Mouse (Mus musculus): ENCODE results near the gene Fbxw8. TPM values are rescaled to one million over a fixed set of nuclear protein-coding genes. Genes with fewer than 3 reads are reported as not detected.

Fbxw8 gene
- polyA plus RNA-seq, 1 experiment from 2014 or later = 28.6 TPM

GRCm38 (mm10) chr5:118042599-118042998 is 112.7 kb downstream of the Fbxw8 start:
- Histone ChIP-seq H3K27me3 (ENCODE audit: control insufficient read depth, insufficient read depth, low read length) (no peaks in the 10 kb centered on the region), H3K4me1 (ENCODE audit: control insufficient read depth, insufficient read depth, low read length) (0 out of 2 replicates have a peak, but pooled peaks cover 4% of the 10 kb centered on the region), H3K9me3 (ENCODE audit: control insufficient read depth, low read length) (no peaks in the 10 kb centered on the region), H3K4me3 (ENCODE audit: low read length) (no peak overlapping the region), H3K4me2 (replicated peaks; ENCODE audit: low read depth, low read length) (no peak overlapping the region), H3K27ac (ENCODE audit: low read depth, low read length) (no peak overlapping the region), H3K36me3 (ENCODE audit: control insufficient read depth, insufficient read depth, low read length) (no peaks in the 10 kb centered on the region), H3K9ac (ENCODE audit: low read depth, low read length) (no peak overlapping the region)
- WGBS = 90% methylated on average over 6 of the region's 6 CpGs
- no peak for ATAC-seq (ENCODE audit: low FRiP score, low TSS enrichment)

- no peak overlapping the region for H3K27ac ChIP-seq (ENCODE audit: low read depth, low read length)
- H3K4me3 ChIP-seq (ENCODE audit: low read length) = no peak overlapping the region
- H3K4me2 ChIP-seq (replicated peaks; ENCODE audit: low read depth, low read length) = no peak overlapping the region
- H3K27me3 ChIP-seq (ENCODE audit: control insufficient read depth, insufficient read depth, low read length) = no peaks in the 10 kb centered on the region
- 39% methylated on average over 12 of the region's 12 CpGs for WGBS
- H3K9me3 ChIP-seq (ENCODE audit: control insufficient read depth, low read length) = peaks cover 3% of the 10 kb centered on the region; the same call in 1 of the 2 replicates
- H3K9ac ChIP-seq (ENCODE audit: low read depth, low read length) = no peak overlapping the region
- no peak for ATAC-seq (ENCODE audit: low FRiP score, low TSS enrichment)
- 0 out of 2 replicates have a peak, but pooled peaks cover 5% of the 10 kb centered on the region for H3K4me1 ChIP-seq (ENCODE audit: control insufficient read depth, insufficient read depth, low read length)
- H3K36me3 ChIP-seq (ENCODE audit: control insufficient read depth, insufficient read depth, low read length) = no peaks in the 10 kb centered on the region
Measured at GRCm38 (mm10) chr5:118039241-118039668, 116.0 kb downstream of the Fbxw8 start.

- peak; percentile 61 for ATAC-seq (ENCODE audit: low FRiP score, low TSS enrichment)
- no peaks in the 10 kb centered on the region for H3K36me3 ChIP-seq (ENCODE audit: control insufficient read depth, insufficient read depth, low read length)
- H3K27me3 ChIP-seq (ENCODE audit: control insufficient read depth, insufficient read depth, low read length) = no peaks in the 10 kb centered on the region
- no peak overlapping the region for H3K4me3 ChIP-seq (ENCODE audit: low read length)
- H3K9ac ChIP-seq (ENCODE audit: low read depth, low read length) = no peak overlapping the region
- 0 out of 2 replicates have a peak overlapping the region, but pooled peaks have one; percentile 2 for H3K4me2 ChIP-seq (replicated peaks; ENCODE audit: low read depth, low read length)
- no peak overlapping the region for H3K27ac ChIP-seq (ENCODE audit: low read depth, low read length)
- 0 out of 2 replicates have a peak, but pooled peaks cover 5% of the 10 kb centered on the region for H3K4me1 ChIP-seq (ENCODE audit: control insufficient read depth, insufficient read depth, low read length)
- WGBS = 8% methylated on average over 10 of the region's 10 CpGs
- H3K9me3 ChIP-seq (ENCODE audit: control insufficient read depth, low read length) = peaks cover 3% of the 10 kb centered on the region; the same call in 1 of the 2 replicates
Measured at GRCm38 (mm10) chr5:118037798-118038484, 117.3 kb downstream of the Fbxw8 start.

- WGBS = 39% methylated on average over 25 of the region's 25 CpGs
- no peak overlapping the region for H3K4me3 ChIP-seq (ENCODE audit: low read length)
- peak; percentile 30; the same call in 1 of the 2 replicates for ATAC-seq (ENCODE audit: low FRiP score, low TSS enrichment)
- no peak overlapping the region for H3K27ac ChIP-seq (ENCODE audit: low read depth, low read length)
- no peak overlapping the region for H3K9ac ChIP-seq (ENCODE audit: low read depth, low read length)
- no peaks in the 10 kb centered on the region for H3K27me3 ChIP-seq (ENCODE audit: control insufficient read depth, insufficient read depth, low read length)
- no peaks in the 10 kb centered on the region for H3K36me3 ChIP-seq (ENCODE audit: control insufficient read depth, insufficient read depth, low read length)
- H3K4me2 ChIP-seq (replicated peaks; ENCODE audit: low read depth, low read length) = peak overlapping the region; percentile 8; the same call in 1 of the 2 replicates
- H3K9me3 ChIP-seq (ENCODE audit: control insufficient read depth, low read length) = peaks cover 3% of the 10 kb centered on the region; the same call in 1 of the 2 replicates
- 0 out of 2 replicates have a peak, but pooled peaks cover 5% of the 10 kb centered on the region for H3K4me1 ChIP-seq (ENCODE audit: control insufficient read depth, insufficient read depth, low read length)
Measured at GRCm38 (mm10) chr5:118036888-118037797, 118.1 kb downstream of the Fbxw8 start.

- 62% methylated on average over 3 of the region's 3 CpGs for WGBS
- H3K27me3 ChIP-seq (ENCODE audit: control insufficient read depth, insufficient read depth, low read length) = no peaks in the 10 kb centered on the region
Measured at GRCm38 (mm10) chr5:118035786-118036185, 119.5 kb downstream of the Fbxw8 start.

GRCm38 (mm10) chr5:118034632-118035031 is 120.6 kb downstream of the Fbxw8 start:
- Histone ChIP-seq H3K4me2 (replicated peaks; ENCODE audit: low read depth, low read length) (no peak overlapping the region), H3K4me1 (ENCODE audit: control insufficient read depth, insufficient read depth, low read length) (0 out of 2 replicates have a peak, but pooled peaks cover 5% of the 10 kb centered on the region), H3K9me3 (ENCODE audit: control insufficient read depth, low read length) (peaks cover 3% of the 10 kb centered on the region; the same call in 1 of the 2 replicates), H3K36me3 (ENCODE audit: control insufficient read depth, insufficient read depth, low read length) (no peaks in the 10 kb centered on the region), H3K27me3 (ENCODE audit: control insufficient read depth, insufficient read depth, low read length) (peaks cover 8% of the 10 kb centered on the region), H3K9ac (ENCODE audit: low read depth, low read length) (no peak overlapping the region), H3K27ac (ENCODE audit: low read depth, low read length) (no peak overlapping the region), H3K4me3 (ENCODE audit: low read length) (no peak overlapping the region)
- ATAC-seq (ENCODE audit: low FRiP score, low TSS enrichment) = no peak
- WGBS = 92% methylated on average over 1 of the region's 1 CpGs

More at GRCm38 (mm10) chr5:118035786-118036185, 119.5 kb downstream of the Fbxw8 start:
- H3K9ac ChIP-seq (ENCODE audit: low read depth, low read length) = no peak overlapping the region
- 0 out of 2 replicates have a peak, but pooled peaks cover 5% of the 10 kb centered on the region for H3K4me1 ChIP-seq (ENCODE audit: control insufficient read depth, insufficient read depth, low read length)
- H3K9me3 ChIP-seq (ENCODE audit: control insufficient read depth, low read length) = peaks cover 3% of the 10 kb centered on the region; the same call in 1 of the 2 replicates
- no peak overlapping the region for H3K27ac ChIP-seq (ENCODE audit: low read depth, low read length)
- no peak for ATAC-seq (ENCODE audit: low FRiP score, low TSS enrichment)
- no peaks in the 10 kb centered on the region for H3K36me3 ChIP-seq (ENCODE audit: control insufficient read depth, insufficient read depth, low read length)
- H3K4me2 ChIP-seq (replicated peaks; ENCODE audit: low read depth, low read length) = no peak overlapping the region
- no peak overlapping the region for H3K4me3 ChIP-seq (ENCODE audit: low read length)

- no peak overlapping the region for H3K9ac ChIP-seq (ENCODE audit: low read depth, low read length)
- peaks cover 3% of the 10 kb centered on the region; the same call in 1 of the 2 replicates for H3K9me3 ChIP-seq (ENCODE audit: control insufficient read depth, low read length)
- H3K4me1 ChIP-seq (ENCODE audit: control insufficient read depth, insufficient read depth, low read length) = peaks cover 9% of the 10 kb centered on the region; the same call in 1 of the 2 replicates
- H3K36me3 ChIP-seq (ENCODE audit: control insufficient read depth, insufficient read depth, low read length) = no peaks in the 10 kb centered on the region
- WGBS = 59% methylated on average over 6 of the region's 6 CpGs
- ATAC-seq (ENCODE audit: low FRiP score, low TSS enrichment) = no peak
- no peak overlapping the region for H3K27ac ChIP-seq (ENCODE audit: low read depth, low read length)
- peaks cover 17% of the 10 kb centered on the region for H3K27me3 ChIP-seq (ENCODE audit: control insufficient read depth, insufficient read depth, low read length)
- no peak overlapping the region for H3K4me3 ChIP-seq (ENCODE audit: low read length)
- no peak overlapping the region for H3K4me2 ChIP-seq (replicated peaks; ENCODE audit: low read depth, low read length)
Measured at GRCm38 (mm10) chr5:118033740-118034139, 121.5 kb downstream of the Fbxw8 start.

- Histone ChIP-seq H3K4me2 (replicated peaks; ENCODE audit: low read depth, low read length) (no peak overlapping the region), H3K4me1 (ENCODE audit: control insufficient read depth, insufficient read depth, low read length) (peaks cover 12% of the 10 kb centered on the region; the same call in 1 of the 2 replicates), H3K9ac (ENCODE audit: low read depth, low read length) (no peak overlapping the region), H3K36me3 (ENCODE audit: control insufficient read depth, insufficient read depth, low read length) (no peaks in the 10 kb centered on the region), H3K4me3 (ENCODE audit: low read length) (no peak overlapping the region), H3K9me3 (ENCODE audit: control insufficient read depth, low read length) (peaks cover 3% of the 10 kb centered on the region; the same call in 1 of the 2 replicates), H3K27me3 (ENCODE audit: control insufficient read depth, insufficient read depth, low read length) (peaks cover 21% of the 10 kb centered on the region), H3K27ac (ENCODE audit: low read depth, low read length) (no peak overlapping the region)
- ATAC-seq (ENCODE audit: low FRiP score, low TSS enrichment) = no peak
- 54% methylated on average over 4 of the region's 4 CpGs for WGBS
Measured at GRCm38 (mm10) chr5:118033328-118033727, 121.9 kb downstream of the Fbxw8 start.

All from kidney, embryonic 14.5 days (tissue).